Mouse (Mus musculus) mouse embryonic stem cell (cell line): ENCODE results near the gene Zkscan6.

Experiments used
- in situ Hi-C, 2 experiments: fragments of 300-500 bp; cut with MboI; formaldehyde crosslinking; loops; 1 replicate in 1 of 2; 3 replicates in 1 of 2; pipeline ENCODE4 v1.14.3; 2019 to 2020; ENCODE audit warnings: low sequenced_read_pairs in 2 of 2, low pct_unique_long_range_greater_than_20kb in 1 of 2, mixed read lengths in 1 of 2; ENCODE audit not compliant: unreplicated experiment in 1 of 2

Zkscan6 gene

DNA sequence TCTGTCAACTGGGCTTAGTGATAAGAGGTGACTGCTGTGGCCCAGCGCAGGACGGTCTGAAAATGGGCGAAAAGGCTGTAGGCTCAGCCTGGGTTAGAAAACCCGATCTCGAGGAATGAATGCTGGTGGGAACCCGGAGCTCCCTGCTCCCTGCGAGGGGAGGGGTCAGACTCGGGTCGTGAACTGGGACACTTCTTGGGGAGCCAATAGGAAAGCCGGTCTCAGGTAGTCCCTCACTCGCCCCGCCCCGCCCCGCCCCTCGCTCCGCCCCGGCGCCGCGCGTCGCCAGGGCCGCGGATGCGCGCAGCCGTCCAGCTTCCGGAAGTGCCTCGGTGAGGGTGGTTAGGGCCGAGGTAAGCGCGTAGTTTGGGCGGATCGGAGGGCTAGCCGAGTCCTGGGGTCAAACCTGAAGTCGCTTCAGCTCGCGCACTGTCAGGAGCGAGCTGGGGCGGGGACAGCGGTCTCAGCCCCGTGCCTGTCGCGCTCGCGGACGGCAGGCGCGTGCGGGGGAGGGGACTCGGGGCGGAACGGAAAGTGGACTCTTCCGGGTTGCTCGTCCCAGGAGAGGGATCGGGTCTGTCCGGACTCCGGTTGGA, at the start of gene Zkscan6:
Gene Zkscan6 (plus strand): TSS at position 267 of the 596 bp plus-strand sequence.
- in situ Hi-C loops: loop anchor here in 1 of 2 experiments (25.0 kb wide), 1 partner anchor 1205 kb away; no protein-coding TSS in a partner anchor

DNA sequence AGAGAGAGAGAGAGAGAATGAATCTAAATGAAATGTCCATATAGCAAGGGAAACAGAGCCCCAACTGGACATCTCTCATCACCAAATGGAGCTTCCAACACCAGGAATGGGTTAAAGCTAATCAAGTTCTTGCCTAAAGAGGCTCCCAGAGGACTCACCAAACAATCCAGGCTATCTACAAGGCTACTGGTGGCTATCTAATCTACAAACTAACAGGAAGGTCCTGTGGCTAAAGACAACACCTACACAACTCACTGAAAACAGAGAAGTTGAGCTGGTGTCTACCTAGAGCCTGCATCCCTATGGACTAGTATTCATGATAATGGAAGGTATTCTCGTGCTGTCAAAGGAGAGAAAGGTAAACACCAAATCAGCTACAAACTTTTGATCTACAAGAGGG, 47.6 kb upstream of the Zkscan6 start:
- in situ Hi-C loops: no loop called here

DNA sequence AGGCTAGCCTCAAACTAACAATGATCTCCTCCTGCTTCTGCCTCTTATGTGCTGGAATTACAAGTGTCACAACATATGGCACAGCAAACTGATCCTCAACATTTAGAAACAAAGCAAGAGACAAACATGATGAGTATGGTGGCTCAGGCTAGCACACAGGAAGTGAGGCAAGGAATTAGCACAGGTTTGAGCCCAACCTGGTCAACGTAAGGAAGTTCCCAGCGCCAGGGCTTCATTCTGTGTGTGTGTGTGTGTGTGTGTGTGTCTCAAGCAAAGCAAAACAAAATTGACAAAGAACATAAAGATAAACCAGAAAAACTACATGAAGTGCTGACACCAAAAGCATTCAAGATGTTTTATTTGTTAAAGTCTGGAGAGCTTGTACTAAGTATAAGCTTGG, 46.1 kb upstream of the Zkscan6 start:
- in situ Hi-C loops: no loop called here

DNA sequence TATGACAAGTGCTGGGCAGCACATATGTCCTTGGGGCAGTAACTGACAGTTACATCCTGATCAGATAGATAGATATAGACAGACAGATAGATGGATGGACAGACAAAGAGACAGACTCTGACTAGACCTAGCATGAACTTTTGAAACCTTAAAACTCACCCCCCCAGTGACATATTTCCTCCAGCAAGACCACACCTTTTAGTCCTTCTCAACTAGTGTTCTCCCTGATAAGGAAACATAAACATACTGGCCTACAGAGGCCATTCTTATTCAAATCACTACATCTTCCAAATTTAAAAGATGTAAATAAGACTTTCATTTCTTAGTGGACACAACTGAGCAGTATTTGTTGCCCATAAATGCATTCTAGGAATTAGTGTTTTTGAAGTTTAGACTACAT, 38.5 kb upstream of the Zkscan6 start:
- in situ Hi-C loops: no loop called here

DNA sequence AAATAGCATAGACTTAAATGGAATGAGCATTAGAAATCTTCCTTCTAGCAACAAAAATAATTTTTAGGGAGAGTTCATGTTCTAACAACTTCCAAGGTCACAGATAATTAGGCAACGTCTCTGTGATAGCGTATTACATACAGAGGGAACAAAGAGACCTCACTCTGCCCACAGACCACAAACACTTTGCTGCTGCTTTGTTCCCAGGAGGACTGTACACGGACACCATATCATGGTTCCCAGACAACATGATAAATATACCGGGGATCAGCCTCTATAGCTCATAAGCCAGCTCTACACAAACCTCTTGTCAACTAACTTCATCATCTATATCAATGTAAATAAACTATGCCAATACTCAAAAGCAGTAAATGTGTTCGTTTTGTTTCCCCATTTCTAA, 37.0 kb upstream of the Zkscan6 start:
- in situ Hi-C loops: no loop called here

DNA sequence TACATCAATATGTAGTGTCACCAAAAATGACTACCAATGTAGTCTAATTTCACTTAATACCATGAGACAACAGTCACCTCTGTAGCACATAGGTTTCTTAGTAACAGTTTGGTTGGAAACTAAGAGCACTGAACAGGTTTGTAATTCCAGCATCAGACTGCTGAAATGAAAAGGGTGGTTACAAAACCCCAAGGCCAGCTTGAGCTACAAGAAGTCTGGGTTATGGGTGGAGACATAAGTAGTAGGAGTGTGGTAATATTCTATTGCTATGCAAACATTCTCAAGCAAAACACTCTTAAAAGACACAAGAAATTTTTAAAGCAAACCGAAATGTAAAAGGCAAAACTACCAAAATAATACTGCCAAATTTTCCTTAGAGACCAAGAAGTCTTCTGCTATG, 35.4 kb upstream of the Zkscan6 start:
- in situ Hi-C loops: no loop called here

DNA sequence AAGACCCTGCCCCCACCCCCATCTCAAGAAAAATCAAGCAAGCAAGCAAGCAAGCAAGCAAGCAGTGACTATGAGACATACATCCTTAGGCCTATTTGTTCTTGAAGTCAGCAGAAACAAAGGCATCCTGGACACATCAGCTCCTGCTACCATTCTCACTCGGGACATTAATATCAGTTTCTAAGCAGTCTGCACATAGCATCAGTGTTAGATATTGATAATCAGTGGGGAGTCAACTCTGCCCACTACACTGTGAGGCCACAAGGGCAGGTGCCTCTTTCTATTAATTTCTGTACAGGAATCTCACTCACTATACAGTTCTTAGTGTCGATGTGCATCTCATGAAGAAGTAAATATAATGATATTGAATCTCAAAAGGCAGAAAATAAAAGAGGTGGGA, 33.4 kb upstream of the Zkscan6 start:
- in situ Hi-C loops: no loop called here

DNA sequence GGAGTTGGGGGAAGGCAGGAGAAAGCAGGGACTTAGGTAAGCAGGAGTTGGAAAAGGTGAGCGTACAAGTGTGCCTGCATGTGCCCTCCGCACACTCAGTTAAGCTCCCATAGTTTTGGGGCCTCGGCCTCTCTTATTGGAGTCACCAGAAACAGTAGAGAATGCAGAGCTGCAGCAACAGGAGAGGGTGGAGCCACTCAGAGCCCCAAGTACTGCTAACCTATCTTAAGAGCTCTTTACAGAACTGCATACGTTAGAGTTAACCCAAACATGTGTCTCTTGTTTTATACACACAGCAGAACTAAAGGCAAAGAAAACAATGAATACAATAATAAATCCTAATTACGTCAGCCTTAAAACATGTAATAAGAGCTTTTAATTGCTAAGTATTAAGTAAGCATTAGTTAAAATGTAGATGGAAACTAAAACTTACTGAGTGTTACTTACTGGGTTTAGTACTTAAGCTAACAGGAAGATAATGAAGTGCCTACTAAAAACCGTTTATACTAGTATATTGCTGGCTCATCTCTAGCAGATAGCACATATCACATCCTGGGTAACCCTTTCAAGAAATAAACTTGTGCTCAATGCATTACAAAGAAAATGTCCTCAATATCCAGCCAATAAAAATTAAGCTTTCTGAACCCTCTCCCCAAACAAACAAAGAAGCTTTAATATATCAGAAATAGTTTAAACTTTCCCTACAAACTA, 32.9 kb upstream of the Zkscan6 start:
- in situ Hi-C loops: no loop called here

DNA sequence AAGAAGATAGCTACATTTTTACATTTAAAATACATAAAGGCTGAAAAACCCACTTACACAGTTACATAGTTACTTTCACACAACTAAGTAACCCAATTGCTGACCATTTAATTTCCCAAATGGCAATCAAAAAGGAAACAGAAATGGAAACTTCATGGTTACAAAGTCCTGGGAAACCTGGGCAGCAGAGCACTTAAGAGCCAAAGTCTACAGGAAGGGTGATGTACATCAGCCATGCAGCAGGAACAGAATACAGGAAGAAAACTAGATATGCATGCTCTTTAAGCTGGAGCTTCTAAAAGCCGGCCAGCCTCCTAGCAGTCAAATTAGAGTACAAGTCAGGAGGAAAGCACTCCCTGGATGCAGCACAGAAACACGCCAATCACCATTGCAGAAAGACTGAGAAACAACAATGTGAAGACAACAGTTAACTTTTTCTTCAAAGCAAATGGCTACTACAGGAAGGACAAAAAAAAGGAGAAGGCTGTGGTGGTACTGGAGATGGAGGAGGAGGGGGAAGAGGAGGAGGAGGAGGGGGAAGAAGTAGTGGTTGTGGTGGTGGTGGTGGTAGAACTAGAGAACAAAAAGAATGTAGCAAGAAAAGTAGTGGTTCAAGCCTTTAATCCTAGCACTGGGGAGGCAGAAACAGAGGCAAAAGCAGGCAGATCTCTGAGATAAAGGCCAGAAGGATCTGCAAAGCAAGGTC, 29.9 kb upstream of the Zkscan6 start:
- in situ Hi-C loops: no loop called here

DNA sequence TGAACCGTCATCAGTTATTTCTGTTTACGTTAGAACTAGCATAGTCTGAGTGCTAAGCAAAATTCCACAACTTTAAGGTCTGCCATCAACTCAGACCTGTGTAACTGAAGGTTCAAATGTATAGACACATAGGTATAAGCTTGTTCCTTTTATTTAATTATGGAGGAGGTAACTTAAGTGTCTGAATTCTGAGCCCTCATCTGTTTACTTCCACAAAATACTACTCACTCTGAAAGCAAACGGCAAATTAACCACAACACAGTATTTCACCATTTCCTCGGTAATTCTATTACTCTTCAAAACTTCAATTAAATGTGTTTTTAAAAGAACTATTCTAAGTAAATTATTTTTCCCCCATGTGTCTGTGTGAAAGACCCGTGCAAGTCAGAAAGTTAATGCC, 29.2 kb upstream of the Zkscan6 start:
- in situ Hi-C loops: no loop called here

DNA sequence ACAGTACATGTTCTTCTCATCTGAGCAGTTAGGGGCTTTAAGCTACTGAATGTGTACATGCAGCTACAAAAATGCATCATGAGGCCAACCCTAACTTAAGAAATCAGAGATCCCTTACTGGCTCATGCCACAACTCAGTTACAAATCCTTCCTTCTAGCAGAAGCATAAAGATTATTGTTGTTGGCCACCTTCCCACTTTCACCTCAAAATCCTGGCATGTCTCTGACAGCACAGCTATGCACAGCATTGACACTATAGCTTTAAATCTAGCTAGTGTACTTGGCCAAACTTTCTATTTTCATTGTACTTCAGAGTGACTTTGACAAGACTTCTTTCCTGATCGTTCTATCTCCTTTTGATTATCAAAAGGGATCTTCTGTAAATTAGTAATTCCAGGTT, 27.9 kb upstream of the Zkscan6 start:
- in situ Hi-C loops: no loop called here

DNA sequence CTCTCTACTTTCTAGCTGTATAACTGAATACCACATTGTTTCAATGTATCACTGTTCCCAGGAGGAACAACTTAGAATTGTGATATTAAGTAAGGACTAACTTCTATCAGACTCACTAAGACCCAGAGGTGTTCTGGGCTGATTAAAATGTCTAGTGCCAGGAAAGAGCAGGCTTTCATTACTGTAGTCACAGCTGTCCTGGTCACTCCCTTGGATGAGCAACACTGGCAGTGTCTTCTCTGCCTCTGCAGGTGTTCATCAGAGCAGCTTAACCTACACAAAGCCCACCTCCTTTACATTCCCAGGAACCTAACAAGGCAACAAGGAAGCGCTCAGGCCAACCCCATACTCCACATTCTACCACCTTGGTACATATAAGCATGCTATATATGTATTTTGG, 27.4 kb upstream of the Zkscan6 start:
- in situ Hi-C loops: no loop called here

DNA sequence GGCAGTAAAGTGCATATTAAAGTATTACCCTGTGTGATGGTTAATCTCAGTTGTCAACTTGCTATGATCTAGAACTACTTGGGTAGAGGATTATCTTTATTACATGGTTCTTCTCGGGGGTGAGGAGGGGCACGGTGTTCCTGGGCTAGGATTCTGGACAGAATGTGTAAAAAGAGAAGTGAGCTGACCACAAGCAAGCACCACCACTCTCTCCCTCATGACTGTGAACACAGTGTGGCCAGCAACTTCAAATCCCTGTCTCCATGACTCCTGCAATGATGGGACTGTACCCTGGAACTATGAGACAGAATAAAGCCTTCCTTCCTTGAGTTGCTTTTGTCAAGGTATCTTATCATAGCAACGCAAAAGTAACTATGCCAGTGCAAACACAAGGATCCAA, 25.4 kb upstream of the Zkscan6 start:
- in situ Hi-C loops: no loop called here

DNA sequence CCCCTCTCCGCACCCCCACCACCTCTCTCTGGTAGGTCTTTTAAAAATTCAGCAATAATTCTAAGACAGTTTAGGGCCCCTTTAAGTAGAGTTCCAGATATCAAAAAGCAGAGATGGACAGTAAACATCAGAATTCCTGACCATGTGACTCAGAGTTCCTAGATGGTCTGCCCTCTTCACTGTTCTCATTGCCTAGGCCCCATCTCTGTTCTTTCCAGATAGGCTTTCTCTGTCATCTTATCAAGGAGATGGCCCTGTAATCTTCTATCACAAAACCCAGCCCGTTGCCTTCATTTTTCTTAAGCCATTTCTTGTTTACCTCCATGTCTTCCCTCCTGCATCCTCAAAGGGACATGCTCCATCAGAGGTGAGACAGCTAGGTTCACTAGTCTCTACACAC, 20.8 kb upstream of the Zkscan6 start:
- in situ Hi-C loops: no loop called here

DNA sequence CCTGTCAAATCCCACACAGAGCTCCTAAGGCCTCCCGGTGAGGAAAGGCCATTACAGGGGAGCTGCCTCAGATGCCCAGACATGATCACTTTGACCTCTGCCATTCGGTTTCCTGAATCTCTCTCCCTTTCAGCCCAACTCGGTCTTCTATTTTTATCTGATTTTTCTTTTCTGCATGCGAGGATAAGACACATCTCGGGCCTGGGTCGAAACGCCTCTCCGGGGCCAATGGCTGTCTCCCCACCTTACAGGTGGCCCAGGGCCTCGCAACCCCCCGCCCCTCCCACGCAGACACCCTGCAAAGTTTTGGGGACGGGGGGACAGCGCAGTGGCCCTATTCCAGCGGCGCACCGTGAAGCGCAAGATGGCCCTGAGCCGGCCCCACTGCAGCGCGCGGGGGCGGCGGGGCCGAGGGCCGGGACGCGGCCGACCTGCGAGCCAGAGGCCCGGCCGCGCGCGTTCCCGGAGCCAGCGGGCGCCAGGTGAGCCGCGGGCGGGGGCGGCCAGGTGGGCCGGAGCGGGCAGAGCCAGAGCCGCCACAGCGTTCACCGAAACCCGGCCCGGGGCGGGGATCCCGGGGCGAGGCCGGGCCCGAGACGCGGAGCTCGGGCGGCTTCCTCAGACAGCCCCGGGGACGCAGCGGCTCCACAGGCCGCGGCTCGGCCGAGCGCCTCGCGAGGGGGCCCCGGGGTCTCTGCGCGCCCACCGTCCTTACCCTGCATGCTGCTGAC, 19.4 kb upstream of the Zkscan6 start:
- in situ Hi-C loops: no loop called here

DNA sequence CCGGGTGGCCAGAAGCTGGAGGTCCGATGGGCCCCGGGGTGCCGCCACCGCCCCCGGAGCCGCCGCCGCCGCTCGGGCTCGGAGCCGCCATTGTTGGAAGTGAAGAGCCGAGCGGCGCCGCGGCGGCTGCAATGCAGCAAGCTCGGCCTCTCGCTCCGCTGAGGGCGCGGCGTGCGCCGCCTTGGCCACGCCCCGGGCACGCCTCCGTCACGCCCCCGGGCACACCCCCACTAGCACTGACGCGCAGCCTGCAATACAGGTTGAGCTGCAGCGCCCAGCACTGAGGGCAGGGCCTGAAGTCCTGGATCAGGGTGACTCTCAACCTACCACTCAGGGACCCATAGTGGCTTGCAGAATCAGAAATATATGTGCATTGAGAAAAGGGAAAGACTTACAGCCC, 18.8 kb upstream of the Zkscan6 start, which contains the start of gene Map2k4:
Gene Map2k4 (minus strand): TSS at position 144 of the 400 bp plus-strand sequence.
- in situ Hi-C loops: no loop called here

DNA sequence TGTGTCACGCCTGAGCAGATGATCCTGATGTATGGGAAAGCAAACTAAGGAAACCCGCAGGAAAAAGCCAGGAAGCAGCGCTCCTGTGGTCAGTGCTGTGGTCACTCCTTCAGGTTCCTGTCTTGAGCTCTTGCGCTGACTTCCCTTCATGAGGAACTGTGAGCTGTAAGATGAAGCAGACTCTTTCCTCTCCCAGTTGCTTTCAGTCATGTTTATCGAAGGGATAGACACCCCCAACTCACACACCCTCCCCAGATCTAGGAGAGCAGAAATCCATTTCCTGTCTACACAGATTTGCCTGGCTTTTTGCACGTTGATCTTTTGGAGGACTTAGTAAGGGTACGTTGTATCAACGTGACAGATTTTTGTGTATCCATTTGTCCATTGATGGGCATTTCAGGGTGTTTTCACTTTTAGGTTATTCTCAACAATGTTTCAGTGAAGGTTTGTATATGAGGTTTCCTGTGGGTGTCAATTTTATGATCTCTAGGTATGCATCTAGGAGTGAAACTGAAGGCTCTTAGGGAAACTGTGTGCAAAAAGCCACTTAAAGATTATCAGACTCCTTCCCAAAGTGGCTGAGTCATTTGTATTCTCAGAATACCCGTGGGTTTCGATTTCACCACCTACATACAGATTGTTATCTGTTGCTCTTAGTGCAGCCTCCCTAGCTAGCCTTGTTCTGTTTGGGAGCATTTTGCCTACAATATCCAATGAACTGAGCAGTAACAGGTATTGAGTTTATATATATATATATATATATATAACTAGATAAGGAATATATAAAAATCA, 12.4 kb upstream of the Zkscan6 start:
- in situ Hi-C loops: no loop called here

DNA sequence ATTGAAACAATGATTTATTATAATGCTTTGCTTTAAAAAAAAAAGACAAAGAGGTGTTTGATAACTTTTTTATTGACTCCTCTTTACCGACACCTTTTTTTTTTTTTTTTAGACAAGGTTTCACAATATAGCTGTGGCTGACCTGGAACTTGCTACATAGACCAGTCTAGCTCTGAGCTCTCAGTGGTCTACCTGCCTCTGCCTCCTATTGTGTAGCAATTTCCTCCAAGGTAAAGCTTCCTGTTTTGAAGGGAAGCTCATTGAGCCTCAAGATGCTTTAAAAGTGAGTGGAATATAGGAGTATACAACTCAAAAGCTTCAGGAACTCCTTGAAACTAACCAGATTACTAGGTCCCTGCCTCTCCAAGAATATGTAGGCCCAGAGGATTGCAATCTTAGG, 11.1 kb upstream of the Zkscan6 start:
- in situ Hi-C loops: no loop called here
